Mouse (Mus musculus): ENCODE measurements at regions not wholly inside any gene's neighbourhood (a gene's known extent, or its start where the extent isn't known, plus 50 kb on each side); places are given as distances from the start of the nearest gene placed in this dataset.

DNA sequence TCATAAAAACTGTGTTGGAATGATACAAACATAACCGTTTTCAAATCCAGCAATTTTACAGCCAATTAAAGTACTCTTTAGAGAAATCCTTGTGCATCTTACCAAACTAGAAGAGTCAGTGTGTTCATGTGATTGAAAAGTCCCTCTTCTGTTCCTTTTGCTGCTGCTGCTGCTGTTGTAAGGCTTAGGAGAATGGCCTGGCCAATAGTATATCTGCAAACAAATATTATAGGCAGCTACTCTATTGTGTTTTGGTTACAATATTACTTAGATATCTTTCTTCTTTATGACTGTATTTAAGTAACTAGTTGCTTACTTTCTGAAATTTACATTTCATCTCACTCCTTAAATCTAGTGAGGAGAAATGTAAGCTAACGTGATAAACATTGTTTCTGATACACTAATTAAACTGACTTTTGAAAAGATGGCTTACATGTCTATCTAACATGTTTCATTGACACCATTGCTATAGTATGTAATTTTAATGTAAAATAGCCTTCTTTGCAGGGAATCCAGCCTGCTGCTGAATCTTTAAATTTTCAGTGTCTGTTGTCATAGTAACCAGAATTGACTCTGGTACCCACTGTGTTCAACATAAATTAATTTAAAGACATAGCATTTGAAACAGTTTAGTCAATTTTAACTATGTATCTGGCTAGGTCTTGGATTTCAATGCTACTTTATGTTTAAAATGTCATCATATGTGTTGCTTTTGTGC lies 139.7 kb upstream of the Slco6d1 start:
- TF ChIP-seq EP300 (IDR thresholded peaks at IDR 0.05; ENCODE audit: low read depth) (no peak), CTCF (IDR thresholded peaks at IDR 0.05; ENCODE audit: low read depth) (no peak)
- WGBS (ENCODE audit: insufficient replicate concordance) = 74% methylated on average over 2 of the region's 2 CpGs
- no peak for DNase-seq

DNA sequence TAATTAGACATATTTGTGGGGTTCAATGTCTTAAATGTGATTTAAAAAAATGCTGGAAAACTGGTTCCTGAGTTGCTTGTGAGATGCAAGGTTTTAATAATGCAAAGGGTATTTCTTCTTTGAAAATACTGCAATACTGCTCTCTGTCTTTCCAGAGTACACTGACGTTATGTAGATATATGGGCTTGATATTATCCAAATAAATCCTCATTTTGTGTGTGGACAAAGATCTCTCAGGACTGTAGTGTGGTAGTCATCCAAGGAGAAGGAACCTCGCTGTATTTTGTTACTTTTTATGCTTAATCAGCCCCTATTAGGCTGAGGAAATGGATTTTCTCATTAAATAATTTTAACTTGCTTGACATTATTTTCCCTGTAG lies 139.2 kb upstream of the Slco6d1 start:
- 69% methylated on average over 2 of the region's 2 CpGs for WGBS (ENCODE audit: insufficient replicate concordance)
- no peak overlapping the region for H3K4me2 ChIP-seq (ENCODE audit: low read depth, low read length)
- TF ChIP-seq CTCF (IDR thresholded peaks at IDR 0.05; ENCODE audit: low read depth) (no peak), EP300 (IDR thresholded peaks at IDR 0.05; ENCODE audit: low read depth) (no peak)

More for the DNA sequence above, 139.7 kb upstream of the Slco6d1 start:
- H3K4me3 ChIP-seq (ENCODE audit: low read depth, low read length) = no peak overlapping the region
- no peak overlapping the region for H3K9ac ChIP-seq (replicated peaks)
- H3K36me3 ChIP-seq (replicated peaks; ENCODE audit: insufficient read depth, low read length) = no peaks in the 10 kb centered on the region
- H3K27me3 ChIP-seq (ENCODE audit: insufficient read depth, low read length) = no peaks in the 10 kb centered on the region
- no peak for ATAC-seq
- no peaks in the 10 kb centered on the region for H3K9me3 ChIP-seq (ENCODE audit: low read length)
- no peak overlapping the region for H3K27ac ChIP-seq (ENCODE audit: low read depth)
- H3K4me1 ChIP-seq (ENCODE audit: insufficient read depth) = no peaks in the 10 kb centered on the region
- H3K4me2 ChIP-seq (ENCODE audit: low read depth, low read length) = no peak overlapping the region

DNA sequence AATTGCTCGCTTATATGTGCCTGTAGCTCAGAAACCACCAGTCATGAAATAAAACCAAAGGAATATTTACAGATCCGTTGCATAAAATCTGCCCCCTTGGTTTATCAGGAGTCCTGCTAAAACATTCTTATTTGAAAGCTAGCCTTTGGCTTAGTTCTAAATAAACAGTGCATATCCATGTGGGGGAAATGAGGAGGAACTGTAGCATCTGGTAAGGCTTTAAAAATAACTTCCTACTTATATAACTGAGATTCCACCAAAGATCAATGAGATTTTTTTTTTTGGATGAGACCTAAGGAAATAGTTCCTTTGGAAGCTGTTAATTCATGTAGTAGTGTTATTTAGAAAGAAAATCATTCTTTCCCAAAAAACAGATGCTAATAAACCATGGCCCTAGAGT lies 117.8 kb upstream of the Slco6d1 start:
- Histone ChIP-seq H3K4me2 (ENCODE audit: low read depth, low read length) (no peak overlapping the region), H3K27ac (ENCODE audit: low read depth) (no peak overlapping the region), H3K36me3 (replicated peaks; ENCODE audit: insufficient read depth, low read length) (no peaks in the 10 kb centered on the region), H3K4me3 (ENCODE audit: low read depth, low read length) (no peak overlapping the region), H3K9ac (replicated peaks) (no peak overlapping the region), H3K4me1 (ENCODE audit: insufficient read depth) (no peaks in the 10 kb centered on the region), H3K27me3 (ENCODE audit: insufficient read depth, low read length) (no peaks in the 10 kb centered on the region), H3K9me3 (ENCODE audit: low read length) (no peaks in the 10 kb centered on the region)
- TF ChIP-seq EP300 (IDR thresholded peaks at IDR 0.05; ENCODE audit: low read depth) = no peak
- TF ChIP-seq CTCF (IDR thresholded peaks at IDR 0.05; ENCODE audit: low read depth) = no peak
- DNase-seq = no peak
- no peak for ATAC-seq
- 70% methylated on average over 2 of the region's 2 CpGs for WGBS (ENCODE audit: insufficient replicate concordance)

More for the DNA sequence above, 139.2 kb upstream of the Slco6d1 start:
- Histone ChIP-seq H3K27me3 (ENCODE audit: insufficient read depth, low read length) (no peaks in the 10 kb centered on the region), H3K9me3 (ENCODE audit: low read length) (no peaks in the 10 kb centered on the region), H3K4me1 (ENCODE audit: insufficient read depth) (no peaks in the 10 kb centered on the region), H3K36me3 (replicated peaks; ENCODE audit: insufficient read depth, low read length) (no peaks in the 10 kb centered on the region), H3K9ac (replicated peaks) (no peak overlapping the region), H3K4me3 (ENCODE audit: low read depth, low read length) (no peak overlapping the region), H3K27ac (ENCODE audit: low read depth) (no peak overlapping the region)
- ATAC-seq = no peak
- DNase-seq = no peak

DNA sequence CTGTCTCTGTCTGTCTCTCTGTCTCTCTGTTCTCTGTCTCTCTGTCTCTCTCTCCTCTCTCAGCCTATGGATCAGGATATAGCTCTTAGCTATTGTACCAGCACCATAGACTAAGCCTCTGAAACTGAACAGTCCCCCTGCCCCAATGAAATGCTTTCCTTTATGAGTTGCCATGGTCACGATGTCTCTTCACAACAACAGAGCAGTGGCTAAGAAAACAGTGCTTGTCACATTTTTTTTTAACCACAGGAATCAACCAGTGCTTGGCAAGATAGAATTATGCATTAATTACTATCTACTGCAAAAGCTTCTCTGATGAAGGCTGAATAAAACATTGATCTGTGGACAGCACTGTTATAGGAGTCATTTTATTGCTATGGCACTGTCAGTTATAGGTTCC lies 114.6 kb upstream of the Slco6d1 start:
- ATAC-seq = no peak
- no peak overlapping the region for H3K4me3 ChIP-seq (ENCODE audit: low read depth, low read length)
- H3K9ac ChIP-seq (replicated peaks) = no peak overlapping the region
- TF ChIP-seq EP300 (IDR thresholded peaks at IDR 0.05; ENCODE audit: low read depth) = no peak
- no peaks in the 10 kb centered on the region for H3K4me1 ChIP-seq (ENCODE audit: insufficient read depth)
- no peak for DNase-seq
- no peak overlapping the region for H3K27ac ChIP-seq (ENCODE audit: low read depth)
- 86% methylated on average over 1 of the region's 1 CpGs for WGBS (ENCODE audit: insufficient replicate concordance)
- H3K36me3 ChIP-seq (replicated peaks; ENCODE audit: insufficient read depth, low read length) = no peaks in the 10 kb centered on the region
- no peaks in the 10 kb centered on the region for H3K9me3 ChIP-seq (ENCODE audit: low read length)
- H3K4me2 ChIP-seq (ENCODE audit: low read depth, low read length) = no peak overlapping the region
- no peaks in the 10 kb centered on the region for H3K27me3 ChIP-seq (ENCODE audit: insufficient read depth, low read length)

DNA sequence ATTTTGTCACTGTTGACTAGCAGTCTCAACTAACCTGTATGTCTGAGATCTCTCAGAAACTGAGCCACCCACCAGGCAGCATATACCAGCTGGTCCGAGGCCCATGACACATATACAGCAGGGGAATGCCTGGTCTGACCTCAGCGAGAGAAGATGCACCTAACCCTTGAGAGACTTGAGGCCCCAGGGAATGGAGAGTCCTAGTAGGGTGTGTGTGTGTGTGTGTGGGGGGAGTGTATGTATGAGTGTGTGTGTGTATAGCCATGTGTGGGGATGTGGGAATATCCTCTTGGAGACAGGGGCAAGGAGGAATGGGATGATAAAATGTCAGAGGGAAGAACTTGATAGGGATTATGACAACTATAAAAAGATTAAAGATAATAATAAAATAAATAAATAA lies 113.4 kb upstream of the Slco6d1 start:
- no peak overlapping the region for H3K4me3 ChIP-seq (ENCODE audit: low read depth, low read length)
- H3K4me2 ChIP-seq (ENCODE audit: low read depth, low read length) = no peak overlapping the region
- no peak for TF ChIP-seq CTCF (IDR thresholded peaks at IDR 0.05; ENCODE audit: low read depth)
- no peak for TF ChIP-seq EP300 (IDR thresholded peaks at IDR 0.05; ENCODE audit: low read depth)
- DNase-seq (no peak), ATAC-seq (no peak)
- H3K4me1 ChIP-seq (ENCODE audit: insufficient read depth) = no peaks in the 10 kb centered on the region
- 88% methylated on average over 2 of the region's 2 CpGs for WGBS (ENCODE audit: insufficient replicate concordance)
- no peaks in the 10 kb centered on the region for H3K9me3 ChIP-seq (ENCODE audit: low read length)
- no peak overlapping the region for H3K27ac ChIP-seq (ENCODE audit: low read depth)
- H3K27me3 ChIP-seq (ENCODE audit: insufficient read depth, low read length) = no peaks in the 10 kb centered on the region
- H3K36me3 ChIP-seq (replicated peaks; ENCODE audit: insufficient read depth, low read length) = no peaks in the 10 kb centered on the region
- H3K9ac ChIP-seq (replicated peaks) = no peak overlapping the region

DNA sequence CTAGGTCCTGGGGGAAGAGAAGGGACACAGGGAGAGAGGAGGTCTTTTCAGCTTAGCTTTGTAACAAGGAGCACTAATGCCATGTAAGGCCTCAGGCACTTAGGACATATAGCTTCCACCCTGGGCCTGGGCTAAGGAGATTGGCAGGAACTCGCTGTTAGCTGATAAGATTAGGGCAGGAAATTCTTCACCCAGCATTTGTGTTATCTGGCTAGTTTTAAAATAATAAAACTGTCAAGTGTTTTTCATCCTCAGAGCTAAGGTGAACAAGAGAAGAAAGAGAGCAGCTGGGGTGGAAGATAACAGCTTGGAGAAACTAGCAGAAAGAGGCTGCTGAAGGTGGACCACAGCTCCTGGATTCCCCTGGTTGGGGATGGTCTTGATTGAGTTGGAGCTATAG lies 111.0 kb upstream of the Slco6d1 start:
- DNase-seq (no peak), ATAC-seq (no peak)
- Histone ChIP-seq H3K27me3 (ENCODE audit: insufficient read depth, low read length) (no peaks in the 10 kb centered on the region), H3K4me1 (ENCODE audit: insufficient read depth) (no peaks in the 10 kb centered on the region), H3K4me3 (ENCODE audit: low read depth, low read length) (no peak overlapping the region), H3K9ac (replicated peaks) (no peak overlapping the region), H3K36me3 (replicated peaks; ENCODE audit: insufficient read depth, low read length) (no peaks in the 10 kb centered on the region), H3K27ac (ENCODE audit: low read depth) (no peak overlapping the region), H3K9me3 (ENCODE audit: low read length) (no peaks in the 10 kb centered on the region), H3K4me2 (ENCODE audit: low read depth, low read length) (no peak overlapping the region)
- TF ChIP-seq CTCF (IDR thresholded peaks at IDR 0.05; ENCODE audit: low read depth) (no peak), EP300 (IDR thresholded peaks at IDR 0.05; ENCODE audit: low read depth) (no peak)
- WGBS (ENCODE audit: insufficient replicate concordance) = 22% methylated on average over 1 of the region's 1 CpGs

All from liver, postnatal 0 days (tissue).